Mouse (Mus musculus) hindbrain, embryonic 10.5 days (tissue): ENCODE data around the gene Disp1. TPM values are rescaled to one million over a fixed set of nuclear protein-coding genes. Genes with fewer than 3 reads are reported as not detected.

Experiments used
- DNase-seq: peaks from one replicate; pipeline ENCODE4 v3.0.0-alpha.2; 2017; ENCODE audit warnings: low spot score
- H3K27ac ChIP-seq: fragments of 300-500 bp; sonication (generic); 2 replicates; pipeline ENCODE4 v1.5.1; 2016; ENCODE audit warnings: mild to moderate bottlenecking, moderate library complexity
- H3K27me3 ChIP-seq: fragments of 300-500 bp; sonication (generic); 2 replicates; pipeline ENCODE4 v1.6.1; 2016; ENCODE audit warnings: mild to moderate bottlenecking; ENCODE audit not compliant: poor library complexity, insufficient read depth, severe bottlenecking
- H3K36me3 ChIP-seq: fragments of 300-500 bp; sonication (generic); 2 replicates; pipeline ENCODE4 v1.6.1; 2016; ENCODE audit warnings: mild to moderate bottlenecking, moderate library complexity
- H3K4me1 ChIP-seq: fragments of 300-500 bp; sonication (generic); replicated peaks from 2 replicates; pipeline ENCODE4 v1.6.1; 2016; ENCODE audit warnings: mild to moderate bottlenecking
- H3K4me3 ChIP-seq: fragments of 300-500 bp; sonication (generic); 2 replicates; pipeline ENCODE4 v1.5.1; 2016; ENCODE audit warnings: mild to moderate bottlenecking, moderate library complexity
- H3K9me3 ChIP-seq: fragments of 300-500 bp; sonication (generic); 2 replicates; pipeline ENCODE4 v1.6.1; 2016; ENCODE audit warnings: mild to moderate bottlenecking, moderate library complexity
- WGBS: fragments of 180-500 bp; shearing (Covaris S2); methylation state at CpG from one replicate; pipeline ENCODE4 v1.1.7; 2016; 5-methylcytosine and 5-hydroxymethylcytosine counted together
- polyA plus RNA-seq: library from polyadenylated mRNA; unstranded; fragments of >200 nt; fragmentation: Nextera tagmentation; extraction: Ambion mirVana; gene quantifications from 2 replicates; pipeline ENCODE4 v1.2.1, GENCODE M21; 2016

The Disp1 gene
- polyA plus RNA-seq, 1 experiment from 2014 or later: 13.0 TPM

GRCm38 (mm10) chr1:183153354-183153753, 68.0 kb downstream of the Disp1 start:
- Histone ChIP-seq H3K4me1 (peaks cover 44% of the 10 kb centered on the region), H3K36me3 (peaks cover 6% of the 10 kb centered on the region; the same call in 1 of the 2 replicates), H3K9me3 (no peaks in the 10 kb centered on the region), H3K27ac (no peak overlapping the region), H3K27me3 (no peaks in the 10 kb centered on the region), H3K4me3 (no peak overlapping the region)
- whole genome bisulfite sequencing: 97% methylated on average over 4 of the region's 4 CpGs
- DNase-seq: no peak

GRCm38 (mm10) chr1:183151510-183152319, 69.6 kb downstream of the Disp1 start:
- H3K27me3 ChIP-seq: no peaks in the 10 kb centered on the region
- H3K9me3 ChIP-seq: no peaks in the 10 kb centered on the region
- no peak overlapping the region for H3K4me3 ChIP-seq
- no peaks in the 10 kb centered on the region for H3K36me3 ChIP-seq
- H3K4me1 ChIP-seq: peaks cover 61% of the 10 kb centered on the region
- WGBS: 83% methylated on average over 12 of the region's 12 CpGs
- DNase-seq: no peak
- no peak overlapping the region for H3K27ac ChIP-seq

- DNase-seq: peak; percentile 40
Measured at GRCm38 (mm10) chr1:183150379-183150840, 70.9 kb downstream of the Disp1 start.

GRCm38 (mm10) chr1:183149571-183150105, 71.7 kb downstream of the Disp1 start:
- Histone ChIP-seq H3K36me3 (no peaks in the 10 kb centered on the region), H3K4me3 (no peak overlapping the region), H3K27me3 (no peaks in the 10 kb centered on the region), H3K27ac (peak overlapping the region; percentile 78), H3K9me3 (no peaks in the 10 kb centered on the region), H3K4me1 (peaks cover 65% of the 10 kb centered on the region)
- 51% methylated on average over 5 of the region's 5 CpGs for WGBS
- DNase-seq: no peak

More at GRCm38 (mm10) chr1:183150379-183150840, 70.9 kb downstream of the Disp1 start:
- H3K27me3 ChIP-seq: no peaks in the 10 kb centered on the region
- H3K27ac ChIP-seq: peak overlapping the region; percentile 78
- no peak overlapping the region for H3K4me3 ChIP-seq
- 43% methylated on average over 12 of the region's 12 CpGs for WGBS
- peaks cover 67% of the 10 kb centered on the region for H3K4me1 ChIP-seq
- H3K36me3 ChIP-seq: no peaks in the 10 kb centered on the region
- no peaks in the 10 kb centered on the region for H3K9me3 ChIP-seq

GRCm38 (mm10) chr1:183147438-183147841, 73.9 kb downstream of the Disp1 start:
- Histone ChIP-seq H3K27me3 (no peaks in the 10 kb centered on the region), H3K27ac (peak overlapping the region; percentile 69; the same call in 1 of the 2 replicates), H3K4me1 (peaks cover 76% of the 10 kb centered on the region), H3K9me3 (no peaks in the 10 kb centered on the region), H3K36me3 (no peaks in the 10 kb centered on the region), H3K4me3 (peak overlapping the region; percentile 36)
- DNase-seq: peak; percentile 75
- WGBS: 18% methylated on average over 5 of the region's 5 CpGs

GRCm38 (mm10) chr1:183146795-183147194, 74.5 kb downstream of the Disp1 start:
- no peak for DNase-seq
- H3K4me1 ChIP-seq: peaks cover 80% of the 10 kb centered on the region
- H3K36me3 ChIP-seq: no peaks in the 10 kb centered on the region
- peak overlapping the region; percentile 36 for H3K4me3 ChIP-seq
- peak overlapping the region; percentile 69; the same call in 1 of the 2 replicates for H3K27ac ChIP-seq
- H3K27me3 ChIP-seq: no peaks in the 10 kb centered on the region
- 19% methylated on average over 9 of the region's 9 CpGs for WGBS
- H3K9me3 ChIP-seq: no peaks in the 10 kb centered on the region

GRCm38 (mm10) chr1:183146102-183146735, 75.1 kb downstream of the Disp1 start:
- no peak for DNase-seq
- peak overlapping the region; percentile 36 for H3K4me3 ChIP-seq
- no peaks in the 10 kb centered on the region for H3K9me3 ChIP-seq
- H3K27ac ChIP-seq: peak overlapping the region; percentile 50; the same call in 1 of the 2 replicates
- 62% methylated on average over 7 of the region's 7 CpGs for WGBS
- H3K27me3 ChIP-seq: no peaks in the 10 kb centered on the region
- no peaks in the 10 kb centered on the region for H3K36me3 ChIP-seq
- H3K4me1 ChIP-seq: peaks cover 86% of the 10 kb centered on the region

GRCm38 (mm10) chr1:183144602-183145205, 76.6 kb downstream of the Disp1 start:
- no peak for DNase-seq
- H3K4me1 ChIP-seq: peaks cover 82% of the 10 kb centered on the region

GRCm38 (mm10) chr1:183143246-183143645, 78.1 kb downstream of the Disp1 start:
- 85% methylated on average over 7 of the region's 7 CpGs for WGBS
- no peak overlapping the region for H3K27ac ChIP-seq
- peaks cover 75% of the 10 kb centered on the region for H3K4me1 ChIP-seq
- no peak for DNase-seq
- H3K4me3 ChIP-seq: no peak overlapping the region
- no peaks in the 10 kb centered on the region for H3K27me3 ChIP-seq
- H3K36me3 ChIP-seq: no peaks in the 10 kb centered on the region
- H3K9me3 ChIP-seq: no peaks in the 10 kb centered on the region

More at GRCm38 (mm10) chr1:183144602-183145205, 76.6 kb downstream of the Disp1 start:
- Histone ChIP-seq H3K27ac (no peak overlapping the region), H3K9me3 (no peaks in the 10 kb centered on the region), H3K27me3 (no peaks in the 10 kb centered on the region), H3K4me3 (no peak overlapping the region), H3K36me3 (no peaks in the 10 kb centered on the region)
- WGBS: 27% methylated on average over 4 of the region's 4 CpGs

GRCm38 (mm10) chr1:183142566-183142965, 78.8 kb downstream of the Disp1 start:
- 49% methylated on average over 5 of the region's 5 CpGs for whole genome bisulfite sequencing
- peaks cover 74% of the 10 kb centered on the region for H3K4me1 ChIP-seq
- no peak for DNase-seq

GRCm38 (mm10) chr1:183141329-183141728, 80.0 kb downstream of the Disp1 start:
- H3K27ac ChIP-seq: no peak overlapping the region
- no peak for DNase-seq
- WGBS: 33% methylated on average over 2 of the region's 2 CpGs
- no peak overlapping the region for H3K4me3 ChIP-seq
- H3K9me3 ChIP-seq: no peaks in the 10 kb centered on the region
- H3K27me3 ChIP-seq: no peaks in the 10 kb centered on the region
- peaks cover 63% of the 10 kb centered on the region for H3K4me1 ChIP-seq
- H3K36me3 ChIP-seq: no peaks in the 10 kb centered on the region

More at GRCm38 (mm10) chr1:183142566-183142965, 78.8 kb downstream of the Disp1 start:
- Histone ChIP-seq H3K4me3 (no peak overlapping the region), H3K27ac (no peak overlapping the region), H3K27me3 (no peaks in the 10 kb centered on the region), H3K36me3 (no peaks in the 10 kb centered on the region), H3K9me3 (no peaks in the 10 kb centered on the region)

- Histone ChIP-seq H3K27ac (peak overlapping the region; percentile 50; the same call in 1 of the 2 replicates), H3K36me3 (0 out of 2 replicates have a peak, but pooled peaks cover 2% of the 10 kb centered on the region), H3K27me3 (no peaks in the 10 kb centered on the region), H3K4me3 (no peak overlapping the region), H3K4me1 (peaks cover 57% of the 10 kb centered on the region), H3K9me3 (no peaks in the 10 kb centered on the region)
- no peak for DNase-seq
- WGBS: 70% methylated on average over 12 of the region's 12 CpGs
Measured at GRCm38 (mm10) chr1:183140511-183141268, 80.6 kb downstream of the Disp1 start.
